Mouse (Mus musculus): ENCODE measurements around the gene Gm1113.

Gene Gm1113

GRCm38 (mm10) chr9:35479456-35479855 is 38.6 kb downstream of the Gm1113 start:
- no peak for DNase-seq (ENCODE audit: low spot score)

GRCm38 (mm10) chr9:35475394-35475793 is 42.7 kb downstream of the Gm1113 start:
- no peak for DNase-seq (ENCODE audit: low spot score)

DNA sequence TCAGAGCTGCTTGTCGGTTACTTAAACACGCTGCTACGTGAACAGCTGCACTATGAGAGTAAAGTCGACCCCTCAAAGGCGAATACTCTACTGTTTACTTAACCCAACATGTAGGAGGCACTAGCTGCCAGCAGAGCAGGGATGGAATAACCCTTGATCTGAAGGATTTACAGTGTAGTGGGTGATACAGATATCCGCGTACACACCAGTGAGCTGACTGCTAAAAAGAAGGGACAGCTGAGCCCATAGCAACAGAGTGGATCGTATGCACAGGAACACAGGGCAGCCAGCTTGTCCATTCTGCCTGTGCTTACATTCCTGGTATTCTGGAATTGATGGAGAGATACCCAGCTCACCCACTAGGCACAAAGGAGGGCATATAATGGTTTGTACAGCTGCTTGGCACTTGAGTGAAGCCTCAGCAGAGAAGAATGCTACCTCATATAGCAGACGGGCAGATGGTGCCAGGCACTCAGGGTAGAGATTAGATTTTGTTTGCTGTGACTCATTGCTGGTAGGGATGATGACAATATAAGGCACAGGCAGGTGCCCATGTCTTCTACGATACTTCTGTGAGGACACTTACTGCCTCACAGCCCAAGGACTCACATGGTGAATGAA is 43.9 kb downstream of the Gm1113 start:
- no peak for DNase-seq (ENCODE audit: low spot score)

GRCm38 (mm10) chr9:35468913-35469312 is 49.2 kb downstream of the Gm1113 start:
- DNase-seq (ENCODE audit: low spot score): no peak

- DNase-seq (ENCODE audit: low spot score): no peak
Observed at GRCm38 (mm10) chr9:35467264-35467817, 50.7 kb downstream of the Gm1113 start.

DNA sequence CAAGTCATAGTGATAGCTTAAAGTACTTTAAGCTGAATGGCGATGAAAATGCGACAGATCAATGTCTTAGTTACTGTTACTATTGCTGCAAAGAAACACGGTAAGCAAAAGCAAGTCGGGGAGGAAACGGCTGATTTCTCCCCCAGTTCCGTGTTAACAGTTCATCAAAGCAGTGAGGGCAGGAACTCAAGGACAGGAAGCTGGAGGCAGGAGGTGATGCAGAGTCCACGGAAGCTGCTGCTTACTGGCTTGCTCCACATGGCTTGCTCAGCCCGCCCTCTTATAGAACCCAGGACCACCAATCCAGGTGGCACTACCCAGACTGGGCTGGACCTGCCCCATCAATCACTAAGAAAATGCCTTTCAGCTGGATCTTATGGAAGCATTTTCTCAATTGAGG is 58.5 kb downstream of the Gm1113 start:
- DNase-seq (ENCODE audit: low spot score): no peak

Measured in c-Kit-positive CD71-positive TER-119-positive erythroid progenitor cells, embryonic 14.5 days (primary cell).